Mouse (Mus musculus): Measurements from ENCODE around the gene Srcin1. TPM values are rescaled to one million over a fixed set of nuclear protein-coding genes. Genes with fewer than 3 reads are reported as not detected.
A peak's percentile ranks its signal among the peaks of the same experiment; 100 is the strongest.

The Srcin1 gene
- total RNA-seq, 1 experiment from 2014 or later = 9.2 TPM

DNA sequence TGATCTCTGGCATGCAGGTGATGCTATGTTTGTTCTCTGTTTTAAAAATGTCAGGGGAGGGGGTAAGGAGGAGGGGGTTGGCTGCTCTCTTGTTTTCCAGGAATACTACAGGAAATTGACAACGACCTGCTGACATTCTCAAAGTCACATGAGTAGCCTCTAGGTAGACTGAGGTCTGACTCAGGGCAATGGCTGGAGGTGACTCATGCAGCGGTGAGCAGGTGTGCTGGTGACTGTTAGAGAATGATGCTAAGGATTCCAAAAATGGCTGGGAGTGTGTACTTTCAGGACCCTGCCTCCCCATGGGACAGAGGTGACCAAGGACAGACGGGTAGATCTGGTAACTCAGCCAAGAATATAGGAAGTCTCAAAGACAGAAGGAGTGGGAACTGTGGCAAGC, 67.8 kb downstream of the Srcin1 start:
- no peak for DNase-seq

GRCm38 (mm10) chr11:97506331-97506730, 69.7 kb downstream of the Srcin1 start:
- no peak for DNase-seq

- DNase-seq = no peak
These were observed 70.2 kb downstream of the Srcin1 start for GRCm38 (mm10) chr11:97505784-97506183.

- no peak for DNase-seq
These were observed 73.1 kb downstream of the Srcin1 start for GRCm38 (mm10) chr11:97502846-97503245.

- DNase-seq = no peak
These were observed 73.6 kb downstream of the Srcin1 start for GRCm38 (mm10) chr11:97502383-97502782.

GRCm38 (mm10) chr11:97500720-97501448, 75.1 kb downstream of the Srcin1 start:
- DNase-seq = no peak

- DNase-seq = no peak
These were observed 75.9 kb downstream of the Srcin1 start, which contains the start of gene 4933428G20Rik for GRCm38 (mm10) chr11:97499865-97500719. Gene 4933428G20Rik, minus strand, starts transcription at chr11:97500340.

GRCm38 (mm10) chr11:97497543-97497942, 78.4 kb downstream of the Srcin1 start:
- no peak for DNase-seq

- DNase-seq = no peak
These were observed 83.2 kb downstream of the Srcin1 start for GRCm38 (mm10) chr11:97492836-97493235.

DNA sequence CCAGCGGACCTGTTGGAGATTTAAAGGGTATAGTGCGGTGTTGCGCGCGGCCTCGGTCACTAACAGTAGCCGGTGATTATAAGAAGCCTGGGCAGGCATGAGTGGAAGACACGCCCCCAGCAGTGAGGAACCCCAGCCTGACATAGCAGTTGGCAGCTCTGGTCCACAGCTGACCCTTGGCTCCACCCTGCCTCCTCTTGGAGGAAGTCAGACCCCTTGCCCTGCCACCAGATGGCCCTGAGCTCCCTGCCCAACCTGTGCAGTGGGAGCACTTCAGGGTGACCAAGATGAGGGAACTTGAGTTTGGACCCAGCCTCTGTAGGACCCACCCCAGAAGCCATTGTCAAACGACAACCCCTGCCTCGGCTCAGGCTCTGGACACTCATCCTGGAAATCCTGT, 84.3 kb downstream of the Srcin1 start:
- DNase-seq = no peak

DNA sequence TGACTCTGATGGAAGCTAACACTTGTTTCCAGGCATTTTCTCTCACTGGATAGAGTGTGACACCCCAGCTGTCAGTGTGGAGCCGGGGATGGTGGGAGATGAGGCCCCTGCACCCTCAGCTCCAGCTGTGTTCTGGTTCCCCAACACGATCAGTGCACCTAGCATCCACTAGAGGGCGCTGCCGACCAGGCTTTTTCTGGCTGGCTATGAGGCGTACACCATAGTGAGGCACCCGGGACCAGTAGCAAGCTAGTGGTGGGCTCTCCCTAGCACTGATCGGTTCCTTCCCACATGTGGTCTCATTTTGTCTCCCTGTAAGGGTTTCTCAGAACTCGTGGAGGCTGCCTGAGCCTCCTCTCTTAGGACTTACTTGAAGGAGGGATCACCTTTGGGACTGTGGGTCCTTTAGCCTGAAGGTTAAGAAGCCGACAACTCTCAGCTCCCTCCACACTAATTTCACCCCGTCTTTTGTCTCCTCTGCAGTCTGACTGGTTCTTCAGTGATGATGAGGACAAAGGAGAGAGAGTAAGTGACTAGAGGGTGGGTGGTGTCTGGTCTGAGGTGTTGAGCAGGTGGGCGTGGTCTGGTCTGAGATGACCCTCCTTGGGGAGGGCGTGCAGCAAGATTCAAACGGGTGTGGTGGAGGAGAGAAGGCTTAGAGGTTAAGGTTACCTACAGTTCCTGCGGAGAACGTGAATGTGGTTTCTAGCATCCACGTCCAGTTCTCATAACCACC, 86.2 kb downstream of the Srcin1 start:
- DNase-seq = peak; percentile 90

- DNase-seq = no peak
These were observed 88.3 kb downstream of the Srcin1 start for GRCm38 (mm10) chr11:97487656-97488055.

DNA sequence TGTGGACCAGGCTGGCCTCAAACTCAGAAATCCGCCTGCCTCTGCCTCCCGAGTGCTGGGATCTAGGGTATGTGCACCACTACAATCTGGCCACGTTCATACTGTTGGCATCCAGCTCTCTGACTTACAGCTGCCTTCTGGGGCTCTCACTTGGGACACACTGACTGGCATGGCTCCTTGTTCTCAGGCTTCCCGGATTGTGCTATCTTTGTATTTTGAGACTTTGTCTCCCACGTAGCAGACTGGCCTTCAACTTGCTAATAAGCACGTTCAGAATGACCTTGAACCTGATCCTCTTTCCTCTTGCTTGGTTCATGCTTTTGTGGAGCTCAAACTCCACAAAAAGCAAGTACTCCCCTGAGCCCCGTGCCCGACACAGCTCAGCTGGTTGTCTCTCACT, 90.3 kb downstream of the Srcin1 start:
- no peak for DNase-seq

- peak; percentile 50 for DNase-seq
These were observed 96.2 kb downstream of the Srcin1 start for GRCm38 (mm10) chr11:97479824-97480223.

DNA sequence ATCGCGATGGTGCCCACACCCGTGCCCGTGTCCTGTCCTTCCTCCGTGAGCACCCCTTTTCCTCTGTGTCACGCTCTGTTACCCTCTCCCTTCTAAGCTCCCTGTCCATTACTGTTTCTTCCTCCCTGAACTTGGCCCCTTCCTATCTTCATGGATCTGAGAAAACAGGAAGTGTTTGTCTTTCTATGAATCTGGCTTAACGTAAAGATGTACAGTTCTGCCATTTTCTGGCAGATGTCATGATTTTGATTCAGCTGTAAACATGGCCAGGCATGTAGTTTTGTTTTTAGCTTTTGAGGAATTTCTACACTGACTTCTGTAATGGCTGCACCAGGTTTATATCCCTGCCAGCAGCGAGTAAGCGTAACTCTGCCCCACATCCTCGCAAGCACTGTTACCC, 96.9 kb downstream of the Srcin1 start:
- no peak for DNase-seq

DNA sequence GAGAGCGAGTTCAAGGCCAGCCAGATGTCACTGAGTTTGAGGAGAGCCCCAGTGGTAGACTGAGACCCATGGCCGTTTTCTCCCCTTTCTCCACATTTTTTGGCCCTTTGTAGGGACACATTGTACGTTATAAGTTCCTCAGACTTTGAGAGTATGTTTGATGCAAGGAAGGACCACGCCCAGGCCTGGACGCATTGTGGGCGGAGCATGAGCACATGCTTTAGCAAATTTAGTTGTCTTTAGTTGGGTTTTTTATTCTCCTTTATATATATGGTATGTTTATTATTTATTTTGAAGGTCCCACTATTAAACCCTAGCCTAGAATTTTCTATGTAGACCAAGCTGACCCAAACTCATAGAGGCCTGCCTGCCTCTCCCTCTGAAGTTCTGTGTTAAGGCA, 97.6 kb downstream of the Srcin1 start:
- DNase-seq = no peak

GRCm38 (mm10) chr11:97477431-97477830, 98.6 kb downstream of the Srcin1 start:
- DNase-seq = no peak

- DNase-seq = peak; percentile 65
These were observed 99.5 kb downstream of the Srcin1 start for GRCm38 (mm10) chr11:97476334-97477095.

DNA sequence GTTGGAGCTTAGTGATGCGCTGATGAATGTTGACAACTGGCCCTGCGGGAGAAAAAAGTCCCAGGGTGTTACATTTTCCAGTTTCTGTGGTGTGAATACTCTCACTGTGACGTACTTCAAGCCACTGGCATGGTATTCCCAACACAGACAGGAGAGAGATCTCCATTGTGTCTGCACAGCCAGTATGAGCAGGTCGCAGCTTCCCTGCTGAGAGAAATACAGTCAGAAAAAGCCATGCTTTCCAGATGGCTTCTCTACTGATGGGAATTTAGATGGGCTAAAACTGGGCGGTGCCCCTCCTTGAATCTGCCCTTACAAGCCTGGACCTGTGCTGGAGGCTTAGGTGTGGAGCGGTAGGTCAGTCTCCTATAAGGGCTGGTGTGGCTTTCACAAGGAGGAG, 104.7 kb downstream of the Srcin1 start:
- DNase-seq = no peak

- no peak for DNase-seq
These were observed 106.2 kb downstream of the Srcin1 start for GRCm38 (mm10) chr11:97469828-97470227.

GRCm38 (mm10) chr11:97468639-97469287, 107.2 kb downstream of the Srcin1 start:
- peak; percentile 94 for DNase-seq

Measured in adrenal gland, postnatal 14 days (tissue).